Mouse (Mus musculus): ENCODE data around the gene Mad1l1.
A peak's percentile ranks its signal among the peaks of the same experiment; 100 is the strongest.

Gene Mad1l1

DNA sequence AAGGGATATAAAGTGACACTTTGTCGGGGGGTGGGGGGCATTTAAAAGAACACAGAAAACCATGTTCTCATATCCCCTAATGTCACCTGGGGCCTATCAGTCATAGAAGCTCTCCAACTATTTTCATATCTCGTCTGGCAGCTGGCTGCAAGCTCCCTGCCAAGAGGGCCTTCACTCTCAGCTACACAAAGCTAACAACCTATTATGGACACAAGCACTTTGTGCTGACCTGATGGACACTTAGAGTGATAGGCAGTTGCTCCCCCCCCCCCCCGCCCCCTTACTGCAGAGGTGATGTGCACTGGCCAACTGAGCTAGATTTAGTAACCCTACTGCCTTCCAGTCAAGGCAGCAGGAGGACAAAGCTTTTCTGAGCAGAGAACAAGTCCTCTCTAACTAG is 104.3 kb downstream of the Mad1l1 start:
- no peak for DNase-seq (ENCODE audit: low spot score in 2 of 2)

DNA sequence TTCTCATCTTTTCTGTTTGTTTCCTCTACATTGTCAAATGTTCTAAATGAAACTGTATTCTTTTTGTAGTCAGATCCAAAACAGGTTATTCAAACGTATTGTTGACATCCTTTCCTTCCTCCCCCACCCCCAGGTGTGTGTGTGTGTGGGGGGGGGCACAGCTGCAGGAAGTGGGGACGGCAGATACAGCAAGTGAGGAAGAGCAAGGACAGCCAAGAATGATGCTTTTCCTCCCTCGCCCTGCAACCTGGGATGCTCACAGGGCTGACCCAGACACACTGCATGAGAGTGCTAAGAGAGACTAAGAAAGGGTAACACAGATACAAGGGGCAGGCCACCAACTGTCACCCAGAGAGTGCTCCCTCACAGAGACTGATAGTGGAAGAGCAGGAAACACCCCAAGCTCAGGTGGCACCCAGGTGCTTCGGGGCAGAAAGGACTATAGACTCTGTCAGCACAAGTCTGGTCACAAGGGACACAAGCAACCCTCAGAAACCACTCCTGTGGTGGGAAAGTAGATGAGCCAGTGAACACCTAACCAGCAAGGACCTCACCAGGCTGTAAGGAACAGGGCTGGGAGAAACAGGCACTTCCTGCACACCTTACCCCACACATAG is 105.8 kb downstream of the Mad1l1 start:
- DNase-seq (ENCODE audit: low spot score in 2 of 2) = no peak

DNA sequence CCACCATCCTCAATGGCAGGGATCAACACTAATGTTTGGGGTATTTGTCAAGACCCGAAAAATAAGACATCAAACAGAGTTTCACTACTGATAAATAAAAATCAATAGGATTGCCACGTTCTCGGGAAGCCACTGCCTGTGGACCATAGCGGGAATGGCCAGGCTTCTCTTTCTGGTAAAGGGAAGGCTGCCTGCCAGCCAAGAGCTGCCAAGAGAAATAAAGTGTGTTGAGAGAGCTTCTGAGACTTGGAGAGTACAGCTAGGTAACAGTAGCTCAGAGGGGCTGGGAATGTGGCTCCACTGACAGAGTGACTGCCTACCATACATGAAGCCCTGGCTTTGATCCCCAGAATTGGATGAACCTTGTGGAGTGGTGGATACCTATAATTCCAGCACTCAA is 108.4 kb downstream of the Mad1l1 start:
- DNase-seq (ENCODE audit: low spot score in 2 of 2) = no peak

GRCm38 (mm10) chr5:140210417-140211184 is 110.8 kb downstream of the Mad1l1 start:
- DNase-seq (ENCODE audit: low spot score in 2 of 2) = no peak

DNA sequence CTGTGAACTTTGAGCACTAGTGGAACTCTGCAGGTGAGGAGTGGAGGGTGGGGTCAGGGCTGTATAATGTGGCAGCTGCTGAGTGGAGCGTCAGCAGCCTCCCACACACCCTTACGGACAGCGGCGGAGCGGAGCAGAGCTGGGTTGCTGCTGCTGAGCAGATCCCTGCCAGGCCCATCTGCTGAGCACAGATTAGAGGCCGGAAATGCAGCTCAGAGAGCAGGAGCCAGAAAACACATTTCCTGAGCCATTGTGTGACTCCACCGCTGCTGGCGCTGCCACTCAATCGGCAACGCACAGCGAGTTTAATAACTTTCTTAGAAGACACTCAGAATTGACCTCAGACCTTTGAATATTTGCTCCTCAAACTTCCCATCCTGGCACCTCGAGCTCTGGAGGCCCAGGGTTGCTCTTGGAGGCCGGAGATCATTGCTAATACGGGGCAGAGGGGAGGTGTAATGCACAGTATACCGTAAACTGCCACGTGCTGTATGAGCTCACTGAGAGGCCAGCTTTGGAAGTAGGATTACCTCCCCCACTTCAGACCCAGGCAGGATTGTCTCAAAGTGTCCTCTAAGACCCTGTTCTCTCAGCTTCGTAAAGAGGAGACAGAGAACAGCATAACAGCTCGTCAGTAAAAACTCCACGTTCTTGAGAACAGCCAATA is 112.5 kb downstream of the Mad1l1 start:
- DNase-seq (ENCODE audit: low spot score in 2 of 2) = peak in 1 of 2 experiments; percentile 19

DNA sequence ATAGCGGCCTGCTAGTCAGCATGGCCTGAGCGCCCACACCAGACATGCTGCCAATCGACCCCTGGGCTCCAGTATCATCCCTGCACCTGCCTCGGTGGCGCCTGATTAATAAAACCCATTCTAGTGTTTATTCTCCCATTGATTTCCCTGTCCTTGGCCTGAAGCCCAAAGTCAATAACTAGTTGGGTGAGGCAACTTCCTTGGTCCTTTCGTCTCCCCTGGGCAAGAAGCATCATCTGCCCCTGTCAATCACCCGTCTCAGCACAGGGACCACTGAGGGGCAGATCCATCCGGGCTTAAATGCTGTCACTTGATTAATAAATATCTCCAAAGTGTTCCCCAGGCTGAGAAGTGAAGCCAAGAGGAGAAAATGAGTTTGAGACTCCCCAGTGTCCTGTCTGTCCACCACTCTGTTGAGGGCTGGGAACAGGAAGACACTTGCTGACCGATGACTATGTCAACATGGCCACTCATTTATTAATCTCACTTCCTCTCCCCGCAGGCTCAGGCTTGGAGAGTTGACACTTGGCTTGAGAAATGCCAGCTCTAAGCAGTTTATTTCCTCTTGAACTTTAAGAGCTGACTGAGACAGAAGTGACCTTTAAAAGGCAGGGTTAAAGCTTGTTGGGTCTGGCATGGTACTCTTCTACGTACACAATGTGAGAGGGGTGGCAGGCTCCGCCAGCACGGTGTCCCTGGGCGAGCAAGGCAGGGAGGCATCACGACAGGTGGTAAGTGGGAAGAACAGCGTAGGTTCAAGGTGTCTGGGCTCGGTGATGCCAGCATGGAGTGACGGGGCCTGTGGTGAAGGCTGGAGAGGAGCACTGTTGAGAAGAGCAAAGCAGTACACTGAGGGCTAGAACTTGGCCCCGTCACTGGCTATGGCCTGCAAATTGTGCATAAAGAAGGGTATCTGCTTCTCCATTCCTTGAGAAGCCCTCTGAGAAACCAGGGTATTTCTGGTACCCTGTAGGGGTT is 114.3 kb downstream of the Mad1l1 start:
- DNase-seq (ENCODE audit: low spot score in 2 of 2) = no peak

DNA sequence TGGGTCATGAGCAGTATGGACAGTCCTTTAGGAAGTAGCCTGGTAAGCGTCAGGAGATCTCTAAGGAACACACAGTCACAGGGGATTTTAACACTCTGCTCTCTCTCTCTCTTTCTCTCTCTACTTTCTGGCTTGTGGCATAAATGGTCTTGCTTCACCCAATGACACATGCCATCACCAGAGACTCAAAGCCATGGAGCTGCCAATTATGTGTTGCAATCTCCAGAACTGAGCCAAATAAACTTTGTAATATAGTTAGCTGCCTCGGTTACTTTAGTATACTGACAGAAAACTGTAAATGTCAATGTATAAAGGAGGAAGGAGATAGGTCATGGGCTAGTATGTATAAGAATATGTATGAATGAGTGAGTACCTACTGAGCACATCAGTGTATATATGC is 115.4 kb downstream of the Mad1l1 start:
- no peak for DNase-seq (ENCODE audit: low spot score in 2 of 2)

DNA sequence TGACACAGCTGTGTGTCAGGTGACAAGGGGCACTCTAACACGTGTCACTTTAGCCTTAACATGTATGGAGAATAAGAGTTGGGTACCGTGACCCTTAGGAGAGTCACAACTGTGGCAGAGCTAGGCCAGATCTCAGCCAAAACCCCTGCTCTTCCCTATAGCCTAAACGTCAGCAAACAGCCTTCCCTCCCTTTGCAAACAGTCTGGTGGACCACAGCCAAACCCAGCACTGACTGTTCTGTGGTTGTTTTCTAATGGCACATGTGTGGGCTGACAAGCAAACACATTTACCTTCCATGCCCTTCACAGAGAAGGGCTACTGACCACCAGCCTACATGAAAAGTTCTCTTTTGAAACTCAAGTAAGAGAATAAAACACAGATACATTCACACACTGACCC is 116.9 kb downstream of the Mad1l1 start:
- DNase-seq (ENCODE audit: low spot score in 2 of 2) = no peak

DNA sequence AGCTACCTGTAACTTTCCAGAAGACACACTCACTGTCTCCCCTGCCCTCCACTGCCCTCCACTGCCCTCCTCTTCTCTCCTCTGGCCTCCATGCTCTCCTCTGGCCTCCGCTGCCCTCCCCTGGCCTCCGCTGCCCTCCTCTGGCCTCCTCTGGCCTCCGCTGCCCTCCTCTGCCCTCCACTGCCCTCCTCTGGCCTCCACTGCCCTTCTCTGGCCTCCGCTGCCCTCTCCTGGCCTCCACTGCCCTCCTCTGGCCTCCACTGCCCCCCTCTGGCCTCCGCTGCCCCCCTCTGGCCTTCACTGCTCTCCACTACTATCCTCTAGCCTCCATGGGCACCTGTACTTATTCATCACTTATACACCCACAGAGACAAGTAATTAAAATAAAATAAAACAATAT is 117.3 kb downstream of the Mad1l1 start:
- DNase-seq (ENCODE audit: low spot score in 2 of 2) = no peak

- no peak for DNase-seq (ENCODE audit: low spot score in 2 of 2)
Measured at GRCm38 (mm10) chr5:140202451-140202850, 118.9 kb downstream of the Mad1l1 start.

DNA sequence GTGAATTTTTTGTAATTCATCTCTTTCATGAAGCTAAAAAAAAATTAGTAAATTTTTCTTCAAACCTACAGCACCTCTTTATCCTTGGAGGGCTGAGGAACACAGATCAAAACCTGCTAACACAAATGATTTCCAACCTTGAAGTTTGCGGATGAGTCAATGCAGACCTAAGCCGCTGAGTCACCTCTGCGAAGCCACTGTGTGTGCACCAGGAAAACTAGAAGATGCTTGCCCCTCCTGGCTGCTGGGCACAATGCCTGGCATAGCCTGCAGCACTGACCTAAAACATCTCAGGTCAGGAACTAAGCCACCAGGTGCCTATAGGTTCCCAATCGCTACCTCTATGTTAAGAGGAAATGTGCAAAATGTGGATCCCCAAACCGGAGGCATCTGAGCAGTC is 119.8 kb downstream of the Mad1l1 start:
- DNase-seq (ENCODE audit: low spot score in 2 of 2) = no peak

DNA sequence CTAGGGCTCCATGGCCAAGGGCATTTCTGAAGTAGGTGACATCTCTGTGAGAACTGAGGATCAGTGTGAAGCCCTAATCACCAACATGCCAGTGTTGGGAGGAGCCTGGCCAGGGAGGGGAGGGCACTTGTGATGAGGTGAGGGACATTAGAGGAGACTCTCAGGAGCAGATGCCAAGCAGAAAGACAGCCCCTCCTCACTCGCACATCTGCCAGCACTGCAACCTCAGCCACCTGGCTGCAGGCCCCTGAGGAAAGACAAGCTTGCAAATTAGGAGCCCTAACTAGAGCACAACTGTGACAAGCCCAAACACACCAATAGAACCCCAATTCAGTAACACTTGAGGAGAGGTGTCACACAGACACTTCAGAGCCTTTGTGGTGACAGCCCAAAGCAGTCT is 120.2 kb downstream of the Mad1l1 start:
- DNase-seq (ENCODE audit: low spot score in 2 of 2) = no peak

GRCm38 (mm10) chr5:140197705-140198104 is 123.6 kb downstream of the Mad1l1 start:
- peak; percentile 31 to 43 for DNase-seq (ENCODE audit: low spot score in 2 of 2)

GRCm38 (mm10) chr5:140196446-140196845 is 124.9 kb downstream of the Mad1l1 start:
- no peak for DNase-seq (ENCODE audit: low spot score in 2 of 2)

- peak; percentile 78 to 84 for DNase-seq (ENCODE audit: low spot score in 2 of 2)
Measured at GRCm38 (mm10) chr5:140194173-140194572, 127.2 kb downstream of the Mad1l1 start.

DNA sequence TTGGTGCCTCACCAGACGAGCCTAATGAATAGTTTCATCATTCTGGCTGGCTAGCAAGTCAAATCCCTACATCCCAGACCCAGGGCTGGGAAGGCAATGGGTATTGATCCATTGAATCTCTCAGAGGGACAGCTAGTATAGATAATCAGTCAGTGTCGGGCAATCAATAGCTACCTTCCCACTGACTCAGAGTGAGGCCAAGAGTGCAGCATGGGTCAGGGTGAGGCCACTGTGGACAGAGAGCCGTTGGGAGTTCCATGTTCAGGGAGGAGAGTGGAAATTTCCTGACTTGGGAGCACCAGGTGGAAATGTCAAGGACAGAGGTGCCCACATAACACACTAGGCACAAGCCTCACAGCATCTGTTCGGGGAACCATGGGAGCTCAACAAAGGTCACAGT is 129.8 kb downstream of the Mad1l1 start:
- DNase-seq (ENCODE audit: low spot score in 2 of 2) = no peak

GRCm38 (mm10) chr5:140186351-140186750 is 135.0 kb downstream of the Mad1l1 start:
- no peak for DNase-seq (ENCODE audit: low spot score in 2 of 2)

DNA sequence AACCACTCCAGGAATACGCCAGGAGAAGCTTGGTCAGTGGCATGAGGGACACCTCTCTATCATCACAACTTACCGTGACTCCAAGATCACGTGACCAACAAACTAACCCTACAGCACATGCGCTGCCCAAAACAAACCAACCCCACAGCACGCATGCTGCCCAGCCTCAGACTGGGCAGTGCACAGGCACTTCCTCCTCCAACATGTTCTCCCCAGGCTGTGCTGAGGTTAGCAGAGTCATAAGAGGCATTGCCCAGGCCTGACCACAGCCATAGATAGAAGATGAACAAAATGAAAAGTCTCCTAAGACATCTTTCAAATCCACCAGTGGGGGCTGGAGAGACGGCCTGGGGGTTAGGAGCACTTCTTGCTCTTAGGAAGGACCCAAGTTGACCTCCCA is 135.6 kb downstream of the Mad1l1 start:
- no peak for DNase-seq (ENCODE audit: low spot score in 2 of 2)

DNA sequence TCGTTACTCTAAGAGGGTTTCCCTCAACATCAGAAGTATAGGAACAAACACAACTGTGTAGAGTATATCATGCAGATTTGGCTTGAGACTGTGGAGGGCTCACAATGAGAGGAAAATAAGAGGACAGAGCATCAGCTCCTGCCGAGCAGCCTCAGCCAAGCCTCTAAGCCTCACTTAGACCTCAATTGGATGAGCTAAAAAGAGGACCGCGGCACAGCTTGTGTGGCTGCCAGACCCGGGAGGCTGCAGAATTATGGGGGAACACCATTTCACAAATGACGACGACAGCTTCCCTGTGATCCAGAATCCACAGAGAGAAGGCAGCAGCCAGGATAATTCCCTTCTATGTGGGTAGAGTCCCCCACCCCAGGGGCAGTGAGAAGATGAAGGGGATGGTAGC is 138.0 kb downstream of the Mad1l1 start:
- DNase-seq (ENCODE audit: low spot score in 2 of 2) = peak in 1 of 2 experiments; percentile 25

GRCm38 (mm10) chr5:140182351-140182750 is 139.0 kb downstream of the Mad1l1 start:
- DNase-seq (ENCODE audit: low spot score in 2 of 2) = no peak

GRCm38 (mm10) chr5:140180016-140180415 is 141.3 kb downstream of the Mad1l1 start:
- no peak for DNase-seq (ENCODE audit: low spot score in 2 of 2)

Data from right cerebral cortex, postnatal 36 days (tissue).